Comparison of ENCODE assay signal across 17 mouse cellular contexts in genomic region chr11:109366802-109367579, GRCm38 (mm10). TPM values are rescaled to one million over a fixed set of nuclear protein-coding genes. Genes with fewer than 3 reads are reported as not detected.
DNase-seq lines count a peak whose midpoint lies in the region; ATAC-seq and TF ChIP-seq lines count a peak whose summit lies in the region.
"Had no signal": no experiment of that assay in that cellular context is flagged by ENCODE, and none has a peak within 500 bp of the region (broad histone marks: within the 10 kb centered on the region; RNA-seq: fewer than 3 reads in every experiment).

No protein-coding gene starts in this region.

- peaks cover 25% of the 10 kb centered on the region for H3K4me1 ChIP-seq in kidney, postnatal 0 days (replicated peaks; ENCODE audit: insufficient read depth, low read length)
- peaks cover 39% of the 10 kb centered on the region for H3K4me1 ChIP-seq in intestine, embryonic 15.5 days (replicated peaks)

- H3K9me3 ChIP-seq in kidney, postnatal 0 days (replicated peaks; ENCODE audit: low read length): no peaks in the 10 kb centered on the region
- no peaks in the 10 kb centered on the region for H3K9me3 ChIP-seq in intestine, embryonic 15.5 days
- H3K9me3 ChIP-seq: embryonic facial prominence, embryonic 10.5 days; limb, embryonic 13.5 days; midbrain, embryonic 10.5 days had no signal

- 68% methylated on average over 15 of the region's 15 CpGs for WGBS in kidney, postnatal 0 days
- 59% methylated on average over 15 of the region's 15 CpGs for WGBS in intestine, embryonic 15.5 days

- H3K9ac ChIP-seq in kidney, postnatal 0 days (ENCODE audit: low read depth, low read length): peak overlapping the region; percentile 28; the same call in 1 of the 2 replicates
- 0 out of 2 replicates have a peak overlapping the region, but pooled peaks have one; percentile 3 for H3K9ac ChIP-seq in intestine, embryonic 15.5 days
- H3K9ac ChIP-seq: limb, embryonic 13.5 days had no signal

- no peak for ATAC-seq in kidney, postnatal 0 days (replicated peaks; ENCODE audit: low FRiP score, low read depth)
- no peak for ATAC-seq in intestine, embryonic 15.5 days

- 0 out of 2 replicates have a peak overlapping the region, but pooled peaks have one; percentile 21 for H3K4me2 ChIP-seq in kidney, postnatal 0 days (ENCODE audit: low read length)
- peak overlapping the region; percentile 22 for H3K4me2 ChIP-seq in intestine, embryonic 15.5 days (replicated peaks)
- H3K4me2 ChIP-seq: limb, embryonic 13.5 days had no signal

- intact Hi-C loops in gastrocnemius, adult 2 months (cut with DNase I): no loop called here
- intact Hi-C loops in gastrocnemius, postnatal 36 days (cut with DNase I): no loop called here
- intact Hi-C loops in left cerebral cortex, postnatal 36 days (cut with DNase I): no loop called here
- intact Hi-C loops in left cerebral cortex, adult 2 months (cut with DNase I): no loop called here

- TF ChIP-seq CTCF in gastrocnemius, adult 2 months (IDR thresholded peaks at IDR 0.05): no peak
- no peak for TF ChIP-seq CTCF in kidney, postnatal 0 days (IDR thresholded peaks at IDR 0.05; ENCODE audit: low read depth)
- no peak for TF ChIP-seq CTCF in left cerebral cortex, adult 2 months (IDR thresholded peaks at IDR 0.05)

- H3K36me3 ChIP-seq in kidney, postnatal 0 days (ENCODE audit: insufficient read depth, low read length): peaks cover 4% of the 10 kb centered on the region; the same call in 1 of the 2 replicates
- no peaks in the 10 kb centered on the region for H3K36me3 ChIP-seq in intestine, embryonic 15.5 days

- H3K4me3 ChIP-seq in gastrocnemius, adult 2 months: peak overlapping the region; percentile 15
- H3K4me3 ChIP-seq in kidney, postnatal 0 days (replicated peaks; ENCODE audit: low read depth, low read length): no peak overlapping the region
- no peak overlapping the region for H3K4me3 ChIP-seq in intestine, embryonic 15.5 days (replicated peaks)
- H3K4me3 ChIP-seq in left cerebral cortex, adult 2 months: no peak overlapping the region
- H3K4me3 ChIP-seq: embryonic facial prominence, embryonic 10.5 days; limb, embryonic 13.5 days; midbrain, embryonic 10.5 days had no signal

- no peak for DNase-seq in gastrocnemius, adult 2 months
- DNase-seq in gastrocnemius, postnatal 36 days: no peak
- no peak for DNase-seq in kidney, postnatal 0 days (ENCODE audit: low spot score)
- DNase-seq in kidney, adult 18-20 months: no peak
- DNase-seq in CD4-positive helper T cell, adult 2 months (ENCODE audit: low read depth, low spot score): peak; percentile 69
- no peak for DNase-seq in left cerebral cortex, postnatal 36 days (ENCODE audit: low spot score in 2 of 2)
- DNase-seq in left cerebral cortex, adult 2 months (ENCODE audit: extremely low spot score in 1 of 2, low spot score in 2 of 2): no peak
- DNase-seq: B cell, adult 2 months; cerebellum, adult 9-10 months; heart, adult 18-20 months; kidney, adult 9 months; layer of hippocampus, postnatal 36 days; thymus, postnatal 4 days had no signal

- H3K27ac ChIP-seq in gastrocnemius, adult 2 months: peak overlapping the region; percentile 99
- 0 out of 2 replicates have a peak overlapping the region, but pooled peaks have one; percentile 50 for H3K27ac ChIP-seq in kidney, postnatal 0 days
- peak overlapping the region; percentile 37 for H3K27ac ChIP-seq in intestine, embryonic 15.5 days
- H3K27ac ChIP-seq in left cerebral cortex, adult 2 months: no peak overlapping the region
- H3K27ac ChIP-seq: embryonic facial prominence, embryonic 10.5 days; limb, embryonic 13.5 days; midbrain, embryonic 10.5 days had no signal

- no peaks in the 10 kb centered on the region for H3K27me3 ChIP-seq in kidney, postnatal 0 days (ENCODE audit: insufficient read depth, low read length)
- H3K27me3 ChIP-seq in intestine, embryonic 15.5 days (replicated peaks): no peaks in the 10 kb centered on the region
- H3K27me3 ChIP-seq: limb, embryonic 13.5 days had no signal

RNA-seq across cellular contexts. Expression of gene Gna13, which starts 4.4 kb away (rescaled TPM):
- 10 to 100 TPM; 25.6 to 27.8 TPM for total RNA-seq in gastrocnemius, adult 2 months (2021)
- total RNA-seq in gastrocnemius, postnatal 36 days (2021): 10 to 100 TPM; 21.9 to 22.1 TPM
- polyA plus RNA-seq in kidney, postnatal 0 days (2015; fragmentation: Nextera tagmentation; extraction: Ambion mirVana): 33.9 and 36.2 TPM in 2 replicates
- polyA plus RNA-seq in intestine, embryonic 15.5 days (2015; fragmentation: Nextera tagmentation; extraction: Ambion mirVana): 32.2 and 32.7 TPM in 2 replicates
- total RNA-seq in left cerebral cortex, postnatal 36 days (2021): 10 to 100 TPM; 47.6 to 48.0 TPM
- 10 to 100 TPM; 45.0 to 47.7 TPM for total RNA-seq in left cerebral cortex, adult 2 months (2021)

RNA-seq across cellular contexts. Expression of gene 9930022D16Rik, which starts 46.7 kb away (rescaled TPM):
- not detected for total RNA-seq in gastrocnemius, adult 2 months (2021)
- not detected for total RNA-seq in gastrocnemius, postnatal 36 days (2021)
- polyA plus RNA-seq in kidney, postnatal 0 days (2015; fragmentation: Nextera tagmentation; extraction: Ambion mirVana): 0.04 TPM in 1 of 2 replicates, not detected in the other
- polyA plus RNA-seq in intestine, embryonic 15.5 days (2015; fragmentation: Nextera tagmentation; extraction: Ambion mirVana): not detected in 2 replicates
- total RNA-seq in left cerebral cortex, postnatal 36 days (2021): not detected
- total RNA-seq in left cerebral cortex, adult 2 months (2021): not detected
- total RNA-seq: heart, adult 18-20 months; layer of hippocampus, postnatal 36 days had no signal
- polyA plus RNA-seq: embryonic facial prominence, embryonic 10.5 days; limb, embryonic 13.5 days; midbrain, embryonic 10.5 days had no signal

RNA-seq across cellular contexts. Expression of gene Amz2, which starts 58.8 kb away (rescaled TPM):
- total RNA-seq in gastrocnemius, adult 2 months (2021): 10 to 100 TPM; 70.4 to 71.7 TPM
- total RNA-seq in gastrocnemius, postnatal 36 days (2021): 10 to 100 TPM; 60.1 to 63.4 TPM
- polyA plus RNA-seq in kidney, postnatal 0 days (2015; fragmentation: Nextera tagmentation; extraction: Ambion mirVana): 30.4 and 32.8 TPM in 2 replicates
- polyA plus RNA-seq in intestine, embryonic 15.5 days (2015; fragmentation: Nextera tagmentation; extraction: Ambion mirVana): 38.4 and 38.9 TPM in 2 replicates
- total RNA-seq in left cerebral cortex, postnatal 36 days (2021): 10 to 100 TPM; 42.2 to 49.9 TPM
- 10 to 100 TPM; 49.5 TPM for total RNA-seq in left cerebral cortex, adult 2 months (2021)
